Mouse (Mus musculus) stomach, postnatal 0 days (tissue): ENCODE measurements around the gene Vps52. TPM values are rescaled to one million over a fixed set of nuclear protein-coding genes. Genes with fewer than 3 reads are reported as not detected.

Experiments
- ATAC-seq: fragments of 200-750 bp; cut with Nextera tagmentation; 2 replicates; pipeline ENCODE4 v1.8.0; 2017; ENCODE audit not compliant: low FRiP score, low TSS enrichment
- DNase-seq: peaks from one replicate; pipeline ENCODE4 v3.0.0-alpha.2; 2016; ENCODE audit warnings: low spot score
- H3K27ac ChIP-seq: fragments of 300-500 bp; sonication (generic); replicated peaks from 2 replicates; pipeline ENCODE4 v1.5.1; 2014; ENCODE audit warnings: mild to moderate bottlenecking, control low read depth
- H3K27me3 ChIP-seq: fragments of 300-500 bp; sonication (generic); 2 replicates; pipeline ENCODE4 v1.6.1; 2014; ENCODE audit warnings: low read length; ENCODE audit not compliant: control insufficient read depth, insufficient read depth
- H3K36me3 ChIP-seq: fragments of 300-500 bp; sonication (generic); 2 replicates; pipeline ENCODE4 v1.6.1; 2014; ENCODE audit warnings: low read length, mixed read lengths; ENCODE audit not compliant: control insufficient read depth, insufficient read depth
- H3K4me1 ChIP-seq: fragments of 300-500 bp; sonication (generic); replicated peaks from 2 replicates; pipeline ENCODE4 v1.6.1; 2014; ENCODE audit warnings: antibody characterized with exemption; ENCODE audit not compliant: control insufficient read depth, insufficient read depth
- H3K4me2 ChIP-seq: fragments of 300-500 bp; sonication (generic); replicated peaks from 2 replicates; pipeline ENCODE4 v1.6.1; 2014; ENCODE audit warnings: low read depth, mild to moderate bottlenecking, control low read depth, moderate library complexity
- H3K4me3 ChIP-seq: fragments of 300-500 bp; sonication (generic); 2 replicates; pipeline ENCODE4 v1.5.1; 2014; ENCODE audit warnings: low read depth, low read length, control low read depth
- H3K9ac ChIP-seq: fragments of 300-500 bp; sonication (generic); 2 replicates; pipeline ENCODE4 v1.6.1; 2014; ENCODE audit warnings: mild to moderate bottlenecking, low read length, control low read depth, mixed read lengths
- H3K9me3 ChIP-seq: fragments of 300-500 bp; sonication (generic); 2 replicates; pipeline ENCODE4 v1.6.1; 2016; ENCODE audit warnings: low read length; ENCODE audit not compliant: control insufficient read depth
- CTCF ChIP-seq: IDR thresholded peaks from 2 replicates; pipeline ENCODE4 v1.5.1; 2016; ENCODE audit warnings: antibody characterized with exemption, low read depth, mild to moderate bottlenecking, moderate library complexity
- EP300 ChIP-seq: optimal IDR thresholded peaks from 2 replicates; pipeline ENCODE3; 2016; ENCODE audit warnings: antibody characterized with exemption
- WGBS: fragments of 180-500 bp; shearing (Covaris S2); extraction: QIAGEN DNeasy Blood & Tissue Kit; methylation state at CpG from one replicate; pipeline ENCODE4 v1.1.7; 2014; 5-methylcytosine and 5-hydroxymethylcytosine counted together
- polyA plus RNA-seq: library from polyadenylated mRNA; unstranded; fragments of >200 nt; fragmentation: Nextera tagmentation; extraction: Ambion mirVana; gene quantifications from 2 replicates; pipeline ENCODE4 v1.2.1, GENCODE M21; 2015

Vps52 gene
- polyA plus RNA-seq, 1 experiment from 2014 or later = 24.7 TPM

DNA sequence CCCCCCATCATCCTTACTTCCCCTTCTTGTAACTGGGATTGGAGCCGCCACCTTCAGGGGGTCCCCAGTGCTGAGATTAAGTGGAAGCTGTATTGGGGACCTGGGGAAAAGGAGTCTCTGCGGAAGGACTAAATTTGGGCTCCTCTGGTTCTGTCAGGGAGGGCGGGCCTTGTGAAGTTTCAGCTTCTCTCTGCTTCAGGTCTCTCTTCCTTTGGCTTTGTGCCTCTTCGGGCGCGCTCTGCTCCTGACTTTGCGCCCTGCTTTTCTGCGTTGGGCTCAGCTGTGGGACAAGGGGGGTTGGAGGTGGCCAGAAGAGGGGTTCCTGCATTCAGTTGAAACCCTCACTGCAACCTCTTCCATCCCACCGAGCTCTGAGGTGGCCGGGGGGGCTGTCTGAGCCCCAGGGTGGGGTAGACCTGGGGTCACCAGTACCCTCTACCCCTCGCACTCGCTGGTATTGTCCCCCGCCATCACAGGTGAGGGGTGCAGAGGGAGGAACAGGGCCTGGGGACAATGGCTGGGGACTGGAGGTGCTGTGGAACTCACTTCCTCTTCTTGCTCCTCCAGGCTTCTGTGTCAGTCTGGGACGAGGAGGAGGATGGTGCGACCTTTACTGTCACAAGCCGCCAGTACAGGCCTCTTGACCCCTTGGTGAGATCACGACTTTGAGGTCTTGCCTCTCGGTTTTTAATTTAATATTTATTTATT lies 24.3 kb upstream of the Vps52 start:
- Histone ChIP-seq H3K4me2 (peak overlapping the region; percentile 100), H3K4me3 (peak overlapping the region; percentile 84), H3K27ac (peak overlapping the region; percentile 93; the same call in 1 of the 2 replicates), H3K4me1 (0 out of 2 replicates have a peak, but pooled peaks cover 3% of the 10 kb centered on the region), H3K36me3 (peaks cover 5% of the 10 kb centered on the region; the same call in 1 of the 2 replicates), H3K9ac (peak overlapping the region; percentile 82), H3K27me3 (no peaks in the 10 kb centered on the region), H3K9me3 (no peaks in the 10 kb centered on the region)
- no peak for ATAC-seq
- TF ChIP-seq CTCF (no peak), EP300 (no peak)
- 41% methylated on average over 18 of the region's 18 CpGs for WGBS
- DNase-seq = no peak

DNA sequence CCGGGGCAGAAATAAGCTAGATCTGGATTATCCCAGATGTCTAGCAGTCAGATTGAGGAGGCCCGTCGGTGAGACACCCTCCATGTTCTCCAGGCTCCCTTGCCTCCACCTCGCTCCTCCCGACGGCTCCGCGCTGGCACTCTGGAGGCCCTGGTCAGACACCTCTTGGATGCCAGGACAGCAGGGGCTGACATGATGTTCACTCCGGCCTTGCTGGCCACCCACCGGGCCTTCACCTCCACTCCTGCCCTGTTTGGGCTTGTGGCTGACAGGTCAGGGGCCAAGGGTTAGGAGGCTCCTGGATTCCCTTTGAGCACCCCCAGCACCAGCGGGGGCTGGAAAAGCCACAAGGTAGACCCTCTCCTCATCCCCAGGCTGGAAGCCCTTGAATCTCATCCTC lies 23.7 kb upstream of the Vps52 start:
- Histone ChIP-seq H3K9ac (no peak overlapping the region), H3K9me3 (no peaks in the 10 kb centered on the region), H3K4me2 (no peak overlapping the region), H3K36me3 (peaks cover 5% of the 10 kb centered on the region; the same call in 1 of the 2 replicates), H3K27ac (no peak overlapping the region), H3K4me3 (no peak overlapping the region), H3K4me1 (0 out of 2 replicates have a peak, but pooled peaks cover 3% of the 10 kb centered on the region), H3K27me3 (no peaks in the 10 kb centered on the region)
- WGBS = 92% methylated on average over 11 of the region's 11 CpGs
- ATAC-seq (no peak), DNase-seq (no peak)
- TF ChIP-seq CTCF (no peak), EP300 (no peak)

DNA sequence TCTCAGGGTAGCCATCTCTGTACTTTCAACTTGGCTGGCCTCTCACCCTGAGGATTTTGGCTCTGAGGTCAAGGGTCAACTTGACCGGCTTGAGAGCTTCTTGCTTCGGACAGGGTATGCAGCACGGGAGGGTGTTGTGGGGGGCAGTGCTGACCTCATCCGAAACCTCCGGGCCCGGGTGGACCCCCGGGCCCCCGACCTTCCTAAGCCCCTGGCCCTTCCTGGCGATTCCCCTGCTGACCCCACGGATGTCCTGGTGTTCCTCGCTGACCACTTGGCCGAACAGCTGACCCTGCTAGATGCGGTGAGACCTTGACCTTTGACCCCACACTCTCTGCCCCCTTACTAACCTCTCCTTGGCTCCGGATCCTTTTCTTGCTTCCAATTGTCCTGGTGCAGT lies 23.2 kb upstream of the Vps52 start:
- peaks cover 5% of the 10 kb centered on the region; the same call in 1 of the 2 replicates for H3K36me3 ChIP-seq
- H3K4me2 ChIP-seq = no peak overlapping the region
- no peak for TF ChIP-seq CTCF
- no peak for TF ChIP-seq EP300
- H3K4me3 ChIP-seq = no peak overlapping the region
- 0 out of 2 replicates have a peak, but pooled peaks cover 3% of the 10 kb centered on the region for H3K4me1 ChIP-seq
- WGBS = 92% methylated on average over 14 of the region's 14 CpGs
- ATAC-seq = no peak
- no peaks in the 10 kb centered on the region for H3K9me3 ChIP-seq
- H3K9ac ChIP-seq = no peak overlapping the region
- DNase-seq = no peak
- no peaks in the 10 kb centered on the region for H3K27me3 ChIP-seq
- H3K27ac ChIP-seq = no peak overlapping the region

DNA sequence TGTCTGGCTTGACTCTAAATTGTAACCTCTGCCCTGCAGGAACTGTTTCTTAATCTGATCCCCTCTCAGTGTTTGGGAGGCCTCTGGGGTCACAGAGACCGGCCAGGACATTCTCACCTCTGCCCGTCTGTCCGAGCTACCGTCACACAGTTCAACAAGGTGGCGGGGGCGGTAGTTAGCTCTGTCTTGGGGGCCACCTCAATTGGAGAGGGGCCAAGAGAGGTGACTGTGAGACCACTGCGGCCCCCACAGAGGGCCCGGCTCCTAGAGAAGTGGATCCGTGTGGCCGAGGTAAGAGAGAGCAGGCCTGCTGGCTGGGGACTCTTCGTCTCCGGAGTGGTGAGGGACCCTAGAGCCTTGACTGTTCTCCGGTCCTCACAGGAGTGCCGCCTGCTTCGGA lies 22.6 kb upstream of the Vps52 start:
- no peak overlapping the region for H3K4me2 ChIP-seq
- H3K27me3 ChIP-seq = no peaks in the 10 kb centered on the region
- peaks cover 3% of the 10 kb centered on the region; the same call in 1 of the 2 replicates for H3K36me3 ChIP-seq
- H3K9ac ChIP-seq = no peak overlapping the region
- TF ChIP-seq EP300 (no peak), CTCF (no peak)
- 0 out of 2 replicates have a peak, but pooled peaks cover 3% of the 10 kb centered on the region for H3K4me1 ChIP-seq
- no peak overlapping the region for H3K27ac ChIP-seq
- DNase-seq = no peak
- no peaks in the 10 kb centered on the region for H3K9me3 ChIP-seq
- H3K4me3 ChIP-seq = no peak overlapping the region
- 94% methylated on average over 15 of the region's 15 CpGs for WGBS
- no peak for ATAC-seq

DNA sequence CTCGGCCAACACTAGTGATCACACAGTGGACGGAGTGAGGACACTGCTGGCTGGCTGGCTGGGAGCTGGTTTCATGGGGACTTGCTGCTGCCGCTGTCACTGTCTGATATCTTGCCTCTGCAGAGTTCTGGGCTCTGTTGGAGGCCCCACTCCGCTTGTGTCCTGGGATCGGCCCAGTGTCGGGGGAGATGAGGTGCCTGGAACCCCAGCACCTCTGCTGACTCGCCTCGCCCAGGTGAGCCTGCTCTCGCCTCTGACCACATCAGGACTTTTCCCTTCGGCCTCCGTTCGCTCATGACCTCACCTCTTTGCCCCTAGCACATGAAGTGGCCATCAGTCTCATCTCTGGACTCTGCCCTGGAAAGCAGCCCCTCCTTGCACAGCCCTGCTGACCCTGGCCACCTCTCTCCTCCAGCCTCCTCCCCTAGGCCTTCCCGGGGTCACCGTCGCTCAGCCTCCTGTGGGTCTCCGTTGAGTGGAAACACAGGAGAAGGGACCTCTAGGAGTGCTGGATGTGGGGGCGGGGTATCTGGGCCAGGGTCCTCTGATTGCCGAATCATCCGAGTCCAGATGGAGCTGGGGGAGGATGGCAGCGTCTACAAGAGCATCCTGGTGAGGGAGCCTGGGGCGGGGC lies 20.1 kb upstream of the Vps52 start:
- Histone ChIP-seq H3K27ac (no peak overlapping the region), H3K36me3 (peaks cover 3% of the 10 kb centered on the region; the same call in 1 of the 2 replicates), H3K9ac (no peak overlapping the region), H3K4me1 (no peaks in the 10 kb centered on the region), H3K9me3 (no peaks in the 10 kb centered on the region), H3K27me3 (no peaks in the 10 kb centered on the region), H3K4me3 (no peak overlapping the region), H3K4me2 (no peak overlapping the region)
- 85% methylated on average over 21 of the region's 21 CpGs for WGBS
- TF ChIP-seq EP300 (no peak), CTCF (no peak)
- ATAC-seq = no peak
- no peak for DNase-seq

DNA sequence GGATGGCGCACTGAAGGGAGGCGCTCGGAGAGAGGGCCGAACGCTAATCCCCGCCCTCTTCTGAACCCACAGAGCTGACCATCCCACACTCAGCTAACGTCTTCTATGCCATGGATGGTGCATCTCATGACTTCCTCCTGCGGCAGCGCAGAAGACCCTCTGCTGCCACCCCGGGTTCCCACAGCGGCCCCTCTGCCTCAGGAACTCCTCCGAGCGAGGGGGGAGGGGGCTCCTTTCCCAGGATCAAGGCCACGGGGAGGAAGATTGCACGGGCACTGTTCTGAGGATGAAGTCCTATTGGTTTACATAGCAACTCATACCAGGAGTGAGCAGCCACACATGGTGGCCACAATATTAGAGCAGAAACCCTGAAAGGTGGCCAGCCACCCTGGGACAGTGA lies 18.6 kb upstream of the Vps52 start:
- Histone ChIP-seq H3K36me3 (peaks cover 3% of the 10 kb centered on the region; the same call in 1 of the 2 replicates), H3K27me3 (no peaks in the 10 kb centered on the region), H3K9ac (no peak overlapping the region), H3K9me3 (no peaks in the 10 kb centered on the region), H3K4me3 (no peak overlapping the region), H3K27ac (no peak overlapping the region), H3K4me2 (no peak overlapping the region), H3K4me1 (peaks cover 6% of the 10 kb centered on the region; the same call in 1 of the 2 replicates)
- TF ChIP-seq EP300 = no peak
- TF ChIP-seq CTCF = no peak
- WGBS = 86% methylated on average over 15 of the region's 15 CpGs
- no peak for ATAC-seq
- DNase-seq = no peak
